Mouse (Mus musculus) stomach, embryonic 16.5 days (tissue): ENCODE measurements around the gene Fam168a. TPM values are rescaled to one million over a fixed set of nuclear protein-coding genes. Genes with fewer than 3 reads are reported as not detected.

Source experiments
- ATAC-seq: fragments of 200-750 bp; cut with Nextera tagmentation; 2 replicates; pipeline ENCODE4 v1.8.0; 2017; ENCODE audit warnings: moderate number of reproducible peaks, moderate TSS enrichment; ENCODE audit not compliant: insufficient read depth, low FRiP score
- H3K27ac ChIP-seq: fragments of 300-500 bp; sonication (generic); 2 replicates; pipeline ENCODE4 v1.5.1; 2014; ENCODE audit warnings: low read length
- H3K27me3 ChIP-seq: fragments of 300-500 bp; sonication (generic); 2 replicates; pipeline ENCODE4 v1.6.1; 2014; ENCODE audit warnings: low read length, control low read depth, mixed read lengths; ENCODE audit not compliant: control insufficient read depth, insufficient read depth
- H3K36me3 ChIP-seq: fragments of 300-500 bp; sonication (generic); 2 replicates; pipeline ENCODE4 v1.6.1; 2014; ENCODE audit warnings: low read length; ENCODE audit not compliant: control insufficient read depth, insufficient read depth
- H3K4me1 ChIP-seq: fragments of 300-500 bp; sonication (generic); 2 replicates; pipeline ENCODE4 v1.6.1; 2014; ENCODE audit warnings: low read length, control low read depth, mixed read lengths; ENCODE audit not compliant: control insufficient read depth, insufficient read depth
- H3K4me2 ChIP-seq: fragments of 300-500 bp; sonication (generic); 2 replicates; pipeline ENCODE4 v1.6.1; 2014; ENCODE audit warnings: low read depth, low read length, mixed read lengths
- H3K4me3 ChIP-seq: fragments of 300-500 bp; sonication (generic); replicated peaks from 2 replicates; pipeline ENCODE4 v1.5.1; 2014; ENCODE audit warnings: mild to moderate bottlenecking, low read length
- H3K9ac ChIP-seq: fragments of 300-500 bp; sonication (generic); 2 replicates; pipeline ENCODE4 v1.6.1; 2014; ENCODE audit warnings: low read length
- H3K9me3 ChIP-seq: fragments of 300-500 bp; sonication (generic); replicated peaks from 2 replicates; pipeline ENCODE4 v1.6.1; 2016; ENCODE audit warnings: low read length, control low read depth; ENCODE audit not compliant: control insufficient read depth
- WGBS: fragments of 180-500 bp; shearing (Covaris S2); extraction: QIAGEN DNeasy Blood & Tissue Kit; methylation state at CpG from one replicate; pipeline ENCODE4 v1.1.7; 2014; 5-methylcytosine and 5-hydroxymethylcytosine counted together
- polyA plus RNA-seq: library from polyadenylated mRNA; unstranded; fragments of >200 nt; fragmentation: Nextera tagmentation; extraction: Ambion mirVana; gene quantifications from 2 replicates; pipeline ENCODE4 v1.2.1, GENCODE M21; 2015

The Fam168a gene
- polyA plus RNA-seq, 1 experiment from 2014 or later: 35.7 TPM

- Histone ChIP-seq H3K27me3 (no peaks in the 10 kb centered on the region), H3K27ac (peak overlapping the region; percentile 76), H3K4me3 (no peak overlapping the region), H3K4me2 (0 out of 2 replicates have a peak overlapping the region, but pooled peaks have one; percentile 17), H3K9ac (peak overlapping the region; percentile 7; the same call in 1 of the 2 replicates), H3K4me1 (peaks cover 18% of the 10 kb centered on the region; the same call in 1 of the 2 replicates), H3K9me3 (no peaks in the 10 kb centered on the region), H3K36me3 (no peaks in the 10 kb centered on the region)
- ATAC-seq: 0 out of 2 replicates have a peak, but pooled peaks have one; percentile 23
- 48% methylated on average over 5 of the region's 5 CpGs for WGBS
Measured at GRCm38 (mm10) chr7:100855795-100856573, 149.5 kb downstream of the Fam168a start.

- no peak overlapping the region for H3K4me2 ChIP-seq
- no peaks in the 10 kb centered on the region for H3K36me3 ChIP-seq
- ATAC-seq: no peak
- H3K4me1 ChIP-seq: peaks cover 17% of the 10 kb centered on the region; the same call in 1 of the 2 replicates
- no peak overlapping the region for H3K27ac ChIP-seq
- no peak overlapping the region for H3K9ac ChIP-seq
- H3K27me3 ChIP-seq: no peaks in the 10 kb centered on the region
- WGBS: 76% methylated on average over 3 of the region's 3 CpGs
- no peaks in the 10 kb centered on the region for H3K9me3 ChIP-seq
- no peak overlapping the region for H3K4me3 ChIP-seq
Measured at GRCm38 (mm10) chr7:100860450-100860849, 154.0 kb downstream of the Fam168a start.

GRCm38 (mm10) chr7:100861209-100861608 lies 154.8 kb downstream of the Fam168a start:
- ATAC-seq: no peak
- 91% methylated on average over 5 of the region's 5 CpGs for WGBS

DNA sequence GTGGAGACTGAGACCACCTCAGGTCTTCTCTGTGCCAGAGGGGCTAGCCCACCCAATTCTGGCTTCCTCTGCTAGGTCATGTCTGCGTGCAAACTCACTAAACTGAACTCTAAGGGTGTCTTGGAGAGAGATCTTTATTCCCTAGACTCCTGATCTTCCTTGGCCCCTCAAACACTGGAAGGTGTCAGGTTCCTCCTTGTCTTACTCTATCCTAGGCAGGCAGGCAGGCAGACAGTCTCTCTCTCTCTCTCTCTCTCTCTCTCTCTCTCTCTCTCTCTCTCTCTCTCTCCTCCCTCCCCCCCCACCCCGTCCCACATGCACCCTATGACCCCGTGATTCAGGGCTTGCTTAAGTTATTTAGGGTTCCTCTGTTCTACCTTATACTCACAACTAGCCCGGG lies 155.9 kb downstream of the Fam168a start:
- H3K27me3 ChIP-seq: no peaks in the 10 kb centered on the region
- H3K9ac ChIP-seq: peak overlapping the region; percentile 73
- no peaks in the 10 kb centered on the region for H3K36me3 ChIP-seq
- no peak for ATAC-seq
- peaks cover 10% of the 10 kb centered on the region; the same call in 1 of the 2 replicates for H3K4me1 ChIP-seq
- 8% methylated on average over 4 of the region's 4 CpGs for WGBS
- H3K4me3 ChIP-seq: peak overlapping the region; percentile 62
- no peaks in the 10 kb centered on the region for H3K9me3 ChIP-seq
- H3K4me2 ChIP-seq: peak overlapping the region; percentile 99
- peak overlapping the region; percentile 12; the same call in 1 of the 2 replicates for H3K27ac ChIP-seq

More at GRCm38 (mm10) chr7:100861209-100861608, 154.8 kb downstream of the Fam168a start:
- Histone ChIP-seq H3K4me3 (no peak overlapping the region), H3K4me2 (no peak overlapping the region), H3K36me3 (no peaks in the 10 kb centered on the region), H3K9me3 (no peaks in the 10 kb centered on the region), H3K4me1 (peaks cover 10% of the 10 kb centered on the region; the same call in 1 of the 2 replicates), H3K9ac (no peak overlapping the region), H3K27ac (no peak overlapping the region), H3K27me3 (no peaks in the 10 kb centered on the region)

- under 1% methylated on average over 78 of the region's 91 CpGs for WGBS
- Histone ChIP-seq H3K27ac (peak within 1 kb of the TSS; percentile 12), H3K27me3 (no peaks in the 10 kb centered on the region), H3K9me3 (no peaks in the 10 kb centered on the region), H3K9ac (peak within 1 kb of the TSS; percentile 73), H3K4me1 (peaks cover 10% of the 10 kb centered on the region; the same call in 1 of the 2 replicates), H3K4me3 (peak within 1 kb of the TSS; percentile 62), H3K4me2 (peak within 1 kb of the TSS; percentile 99), H3K36me3 (no peaks in the 10 kb centered on the region)
- ATAC-seq: peak; percentile 90
Measured at GRCm38 (mm10) chr7:100862828-100863638, 156.6 kb downstream of the Fam168a start, which contains the start of gene Relt. TSS of gene Relt (minus strand) at chr7:100863446.

DNA sequence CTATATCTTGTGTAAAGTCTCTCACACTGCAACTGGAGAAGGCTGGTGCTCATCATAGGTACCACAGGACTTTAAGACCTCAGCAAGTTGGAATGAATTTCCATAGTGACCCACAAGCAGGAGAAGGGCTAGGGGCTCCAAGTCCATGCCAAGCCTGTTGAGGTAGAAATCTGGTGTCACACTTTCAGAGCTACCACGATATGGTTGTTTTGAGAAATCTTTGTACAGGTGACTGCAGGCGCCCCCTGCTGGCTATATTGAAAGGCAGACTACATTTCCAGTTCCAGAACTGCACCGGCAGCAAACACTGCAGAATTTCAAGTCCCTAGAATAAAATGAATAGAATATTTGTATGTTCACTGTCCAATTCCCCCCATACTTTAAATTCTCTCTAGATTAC lies 160.2 kb downstream of the Fam168a start:
- Histone ChIP-seq H3K27me3 (no peaks in the 10 kb centered on the region), H3K9ac (no peak overlapping the region), H3K4me3 (no peak overlapping the region), H3K27ac (no peak overlapping the region), H3K4me2 (no peak overlapping the region), H3K4me1 (peaks cover 8% of the 10 kb centered on the region; the same call in 1 of the 2 replicates), H3K36me3 (no peaks in the 10 kb centered on the region), H3K9me3 (no peaks in the 10 kb centered on the region)
- 7% methylated on average over 3 of the region's 3 CpGs for WGBS
- no peak for ATAC-seq

GRCm38 (mm10) chr7:100867561-100867960 lies 161.1 kb downstream of the Fam168a start:
- H3K4me3 ChIP-seq: no peak overlapping the region
- H3K4me1 ChIP-seq: peaks cover 3% of the 10 kb centered on the region; the same call in 1 of the 2 replicates
- peaks cover 3% of the 10 kb centered on the region; the same call in 1 of the 2 replicates for H3K36me3 ChIP-seq
- ATAC-seq: no peak
- WGBS: 49% methylated on average over 2 of the region's 2 CpGs
- no peak overlapping the region for H3K9ac ChIP-seq
- H3K4me2 ChIP-seq: no peak overlapping the region
- H3K9me3 ChIP-seq: no peaks in the 10 kb centered on the region
- H3K27ac ChIP-seq: no peak overlapping the region
- H3K27me3 ChIP-seq: no peaks in the 10 kb centered on the region

GRCm38 (mm10) chr7:100868551-100868950 lies 162.1 kb downstream of the Fam168a start:
- WGBS: 68% methylated on average over 4 of the region's 4 CpGs
- peaks cover 12% of the 10 kb centered on the region; the same call in 1 of the 2 replicates for H3K36me3 ChIP-seq
- H3K27me3 ChIP-seq: no peaks in the 10 kb centered on the region
- peak overlapping the region; percentile 35; the same call in 1 of the 2 replicates for H3K27ac ChIP-seq
- no peak overlapping the region for H3K4me3 ChIP-seq
- no peak overlapping the region for H3K4me2 ChIP-seq
- ATAC-seq: no peak
- H3K9ac ChIP-seq: no peak overlapping the region
- H3K9me3 ChIP-seq: no peaks in the 10 kb centered on the region
- no peaks in the 10 kb centered on the region for H3K4me1 ChIP-seq
